Mouse (Mus musculus) kidney, postnatal 25 days (tissue): ENCODE data around the gene Il13ra2.
A peak's percentile ranks its signal among the peaks of the same experiment; 100 is the strongest.
"Not testable (repeated sequence)": the region's sequence is repeated elsewhere in the genome, so short reads cannot be mapped to it uniquely, and the experiment has no call there.

Source experiments
- DNase-seq, 2 experiments: peaks; one replicate each; pipeline ENCODE4 v3.0.0; 2021; ENCODE audit warnings: mixed read lengths in 2 of 2

Il13ra2 gene

DNA sequence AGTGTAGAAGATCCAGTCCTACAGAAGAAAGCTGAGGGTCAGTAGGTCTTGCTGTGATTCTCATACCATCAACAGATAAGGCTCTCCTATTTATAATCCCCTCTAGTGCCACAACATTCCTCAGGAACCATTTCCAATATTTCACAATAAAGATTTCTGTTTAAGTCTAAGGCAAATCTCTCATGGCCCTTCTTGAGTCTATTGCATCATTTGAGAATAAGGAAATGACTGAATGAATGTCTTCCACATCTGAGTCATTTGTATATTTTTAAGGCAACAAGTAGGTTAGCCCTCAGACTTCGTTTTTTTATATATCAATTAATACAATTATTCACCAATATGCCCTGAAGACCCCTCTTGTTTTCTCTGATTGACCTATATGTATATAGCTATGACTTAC, at the start of gene Il13ra2:
Il13ra2 (minus strand) TSS at position 64 of the 400 bp plus-strand sequence.
- no peak for DNase-seq

GRCm38 (mm10) chrX:147453610-147454009, 24.6 kb upstream of the Il13ra2 start, which contains the start of gene Vmn1r239-ps:
Vmn1r239-ps (minus strand) TSS chrX:147453710.
- DNase-seq, result not testable (repeated sequence)

- no peak for DNase-seq
These were observed 14.4 kb upstream of the Il13ra2 start for GRCm38 (mm10) chrX:147443386-147443785.

DNA sequence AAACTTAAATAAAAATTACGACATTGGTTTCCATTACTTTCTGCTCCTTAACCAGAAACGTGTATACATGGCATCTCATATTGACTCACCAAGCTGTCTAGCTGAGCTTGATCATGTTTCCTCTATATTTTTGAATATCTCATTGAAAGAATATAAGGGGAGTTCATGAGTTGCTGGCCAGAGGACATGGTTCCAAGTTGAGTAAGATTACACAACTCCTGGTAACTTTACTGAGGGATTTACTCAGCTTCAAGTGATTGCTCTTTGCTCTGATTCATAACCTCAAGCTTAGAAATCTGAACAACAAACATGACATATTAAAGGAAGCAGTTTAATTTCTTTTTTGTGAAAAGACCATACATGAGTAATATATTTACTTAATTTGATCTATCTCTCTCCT, 6.4 kb upstream of the Il13ra2 start:
- no peak for DNase-seq

DNA sequence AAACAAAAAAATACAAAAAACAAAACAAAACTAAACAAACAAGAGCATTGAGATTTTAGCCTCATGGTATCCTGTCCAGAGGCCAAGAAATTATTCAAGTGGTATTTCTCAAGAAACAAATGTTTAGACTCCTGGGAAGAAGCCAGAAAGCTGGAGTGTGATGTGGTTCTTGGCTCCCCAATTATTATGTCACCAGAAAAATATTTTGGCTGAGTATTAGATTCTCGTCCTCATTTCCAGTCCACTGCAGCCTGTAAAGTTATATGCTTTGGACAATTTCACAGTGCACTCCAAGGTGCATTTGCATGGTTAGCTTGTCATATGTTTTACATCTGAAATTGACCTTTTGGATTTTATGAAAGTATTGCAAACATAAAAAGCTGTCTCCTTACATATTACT, 761 bp upstream of the Il13ra2 start:
- peak in 1 of 2 experiments; percentile 1 for DNase-seq

DNA sequence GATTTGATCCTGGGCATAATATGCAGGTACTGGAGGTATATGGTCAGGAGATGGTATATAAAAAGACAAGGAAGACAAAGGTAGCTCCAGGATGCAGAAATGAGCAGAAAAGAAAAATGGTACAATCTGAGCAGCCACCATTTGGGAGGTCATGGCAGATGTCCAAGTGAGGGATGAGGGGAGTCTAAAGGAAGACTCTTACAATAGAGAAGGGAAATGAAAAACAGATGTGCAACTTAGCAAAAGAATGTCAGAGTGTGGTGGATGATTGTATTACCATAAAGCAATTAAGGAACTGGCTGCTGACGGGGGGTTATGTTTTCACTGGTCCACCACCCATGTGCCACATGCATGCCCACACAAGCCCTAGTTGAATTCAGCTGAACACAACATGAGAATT, 35.5 kb downstream of the Il13ra2 start:
- no peak for DNase-seq

- DNase-seq, result no peak
These were observed 79.8 kb downstream of the Il13ra2 start for GRCm38 (mm10) chrX:147349167-147349566.
